Mouse (Mus musculus): Measurements from ENCODE around the gene Gm21560. TPM values are rescaled to one million over a fixed set of nuclear protein-coding genes. Genes with fewer than 3 reads are reported as not detected.

Gm21560 gene
- not detected in 2 replicates for polyA plus RNA-seq (2012; rRNA removed; ENCODE audit: low replicate concordance)

GRCm38 (mm10) chr14:6219192-6219591 is at the start of gene Gm21560:
Gm21560 (minus strand) TSS chr14:6219292.

Other genes with a start within 250 kb of the Gm21560 start
- not detected in 2 replicates for gene Gm3453, start 240.2 kb downstream of the Gm21560 start, polyA plus RNA-seq (2012; rRNA removed; ENCODE audit: low replicate concordance)
- gene Gm6337, start 161.0 kb downstream of the Gm21560 start, polyA plus RNA-seq (2012; rRNA removed; ENCODE audit: low replicate concordance) = not detected in 2 replicates
- not detected in 2 replicates for gene Gm8206, start 125.3 kb downstream of the Gm21560 start, polyA plus RNA-seq (2012; rRNA removed; ENCODE audit: low replicate concordance)
- gene Gm3468, start 110.6 kb downstream of the Gm21560 start, polyA plus RNA-seq (2012; rRNA removed; ENCODE audit: low replicate concordance) = not detected in 2 replicates
- not detected in 2 replicates for gene Gm3476, start 93.5 kb downstream of the Gm21560 start, polyA plus RNA-seq (2012; rRNA removed; ENCODE audit: low replicate concordance)
- gene Gm3411, start 68.0 kb upstream of the Gm21560 start, polyA plus RNA-seq (2012; rRNA removed; ENCODE audit: low replicate concordance) = 0.21 TPM in 1 of 2 replicates, not detected in the other
- gene Gm21103, start 85.6 kb upstream of the Gm21560 start, polyA plus RNA-seq (2012; rRNA removed; ENCODE audit: low replicate concordance) = not detected in 2 replicates
- gene Gm3618, start 124.4 kb upstream of the Gm21560 start, polyA plus RNA-seq (2012; rRNA removed; ENCODE audit: low replicate concordance) = not detected in 2 replicates
- not detected in 2 replicates for gene Gm16440, start 171.0 kb upstream of the Gm21560 start, polyA plus RNA-seq (2012; rRNA removed; ENCODE audit: low replicate concordance)
- gene Gm3591, start 193.2 kb upstream of the Gm21560 start, polyA plus RNA-seq (2012; rRNA removed; ENCODE audit: low replicate concordance) = not detected in 2 replicates
- gene Gm3594, start 225.3 kb upstream of the Gm21560 start, polyA plus RNA-seq (2012; rRNA removed; ENCODE audit: low replicate concordance) = not detected in 2 replicates